ENCODE assay signal across 11 mouse cellular contexts in the genomic region with DNA sequence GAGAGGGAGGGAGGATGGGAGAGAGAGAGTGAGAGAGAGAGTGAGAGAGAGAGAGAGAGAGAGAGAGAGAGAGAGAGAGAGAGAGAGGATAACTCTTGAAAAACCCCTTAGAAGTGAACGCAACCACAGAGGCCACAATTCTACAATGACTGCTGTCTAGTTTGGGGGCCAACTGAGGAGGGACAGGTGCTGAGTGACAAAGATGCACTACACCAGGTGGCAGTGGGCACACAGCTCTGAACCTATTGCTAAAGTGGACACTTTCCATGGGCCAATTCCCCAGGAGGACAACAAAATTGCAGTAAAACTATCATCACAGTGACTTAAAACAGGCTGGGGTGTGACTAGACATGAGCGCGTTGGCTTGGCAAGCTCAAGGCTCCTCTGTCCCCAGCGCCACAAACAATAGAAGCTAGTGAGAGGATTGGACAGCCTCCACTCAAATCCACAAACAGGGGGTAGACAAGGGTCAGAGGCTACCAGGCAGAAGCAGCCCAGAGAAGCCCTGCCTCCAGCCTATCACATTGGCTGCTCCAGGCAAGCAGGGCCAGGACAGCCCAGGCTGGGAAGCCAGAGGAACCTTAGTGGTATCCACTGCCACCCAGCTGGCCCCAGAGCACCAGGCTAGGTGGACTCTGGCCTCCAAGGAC.
DNase-seq lines count a peak whose midpoint lies in the region; ATAC-seq and TF ChIP-seq lines count a peak whose summit lies in the region.
"Had no signal": no experiment of that assay in that cellular context is flagged by ENCODE, and none has a peak within 500 bp of the region (broad histone marks: within the 10 kb centered on the region; RNA-seq: fewer than 3 reads in every experiment).

No protein-coding gene starts in this region.

- H3K9ac ChIP-seq in forebrain, embryonic 12.5 days = no peak overlapping the region
- H3K9ac ChIP-seq in forebrain, postnatal 0 days = no peak overlapping the region
- H3K9ac ChIP-seq in neural tube, embryonic 11.5 days (ENCODE audit: low read length) = no peak overlapping the region
- H3K9ac ChIP-seq in limb, embryonic 14.5 days (ENCODE audit: low read depth, low read length, severe bottlenecking) = no peak overlapping the region
- no peak overlapping the region for H3K9ac ChIP-seq in stomach, embryonic 15.5 days
- no peak overlapping the region for H3K9ac ChIP-seq in heart, embryonic 11.5 days (ENCODE audit: low read depth, low read length)

- no peak overlapping the region for H3K4me2 ChIP-seq in forebrain, embryonic 12.5 days
- no peak overlapping the region for H3K4me2 ChIP-seq in forebrain, postnatal 0 days (ENCODE audit: low read depth)
- H3K4me2 ChIP-seq in neural tube, embryonic 11.5 days (ENCODE audit: low read depth) = no peak overlapping the region
- no peak overlapping the region for H3K4me2 ChIP-seq in limb, embryonic 14.5 days (replicated peaks; ENCODE audit: low read depth, low read length, severe bottlenecking)
- H3K4me2 ChIP-seq in stomach, embryonic 15.5 days = no peak overlapping the region
- H3K4me2 ChIP-seq in heart, embryonic 11.5 days = no peak overlapping the region

- no peak for TF ChIP-seq POLR2A in limb, embryonic 14.5 days (IDR thresholded peaks at IDR 0.05; ENCODE audit: borderline replicate concordance, extremely low read depth, insufficient read depth, insufficient read length)

- no peak for TF ChIP-seq CTCF in forebrain, postnatal 0 days (IDR thresholded peaks at IDR 0.05; ENCODE audit: low read depth)

- H3K27me3 ChIP-seq in forebrain, embryonic 12.5 days = peaks cover 50% of the 10 kb centered on the region
- H3K27me3 ChIP-seq in forebrain, postnatal 0 days (ENCODE audit: insufficient read depth, low read length) = no peaks in the 10 kb centered on the region
- no peaks in the 10 kb centered on the region for H3K27me3 ChIP-seq in neural tube, embryonic 11.5 days (ENCODE audit: control insufficient read depth, insufficient read depth, low read length)
- H3K27me3 ChIP-seq in limb, embryonic 14.5 days (ENCODE audit: control insufficient read depth, insufficient read depth, low read length) = no peaks in the 10 kb centered on the region
- H3K27me3 ChIP-seq in stomach, embryonic 15.5 days (replicated peaks) = no peaks in the 10 kb centered on the region
- no peaks in the 10 kb centered on the region for H3K27me3 ChIP-seq in heart, embryonic 11.5 days (ENCODE audit: control insufficient read depth, insufficient read depth, low read length)

- peak; percentile 10; the same call in 1 of the 2 replicates for ATAC-seq in forebrain, embryonic 12.5 days (ENCODE audit: low FRiP score)
- ATAC-seq in forebrain, postnatal 0 days = no peak; the same call in 1 of the 2 replicates
- no peak; the same call in 1 of the 2 replicates for ATAC-seq in neural tube, embryonic 11.5 days (ENCODE audit: insufficient read depth, low FRiP score, low TSS enrichment)
- ATAC-seq in limb, embryonic 14.5 days (ENCODE audit: low FRiP score, low read depth) = 0 out of 2 replicates have a peak, but pooled peaks have one; percentile 6
- ATAC-seq in stomach, embryonic 15.5 days (ENCODE audit: insufficient read depth, low FRiP score, low read depth) = 0 out of 2 replicates have a peak, but pooled peaks have one; percentile 20
- ATAC-seq in heart, embryonic 11.5 days (replicated peaks; ENCODE audit: insufficient number of reproducible peaks, low FRiP score, low TSS enrichment) = no peak
- ATAC-seq: inflammation-experienced regulatory T-cells, adult 6 months had no signal

- 76% methylated on average over 4 of the region's 4 CpGs for WGBS in forebrain, embryonic 12.5 days
- WGBS in forebrain, postnatal 0 days = 56% methylated on average over 4 of the region's 4 CpGs
- 63% methylated on average over 4 of the region's 4 CpGs for WGBS in neural tube, embryonic 11.5 days
- 78% methylated on average over 4 of the region's 4 CpGs for WGBS in limb, embryonic 14.5 days
- WGBS in stomach, embryonic 15.5 days = 67% methylated on average over 4 of the region's 4 CpGs
- WGBS in heart, embryonic 11.5 days (ENCODE audit: insufficient replicate concordance) = 76% methylated on average over 4 of the region's 4 CpGs

- 0 out of 2 replicates have a peak overlapping the region, but pooled peaks have one; percentile 0 for H3K27ac ChIP-seq in forebrain, embryonic 12.5 days
- H3K27ac ChIP-seq in forebrain, postnatal 0 days (ENCODE audit: low read depth, low read length) = no peak overlapping the region
- peak overlapping the region; percentile 81 for H3K27ac ChIP-seq in neural tube, embryonic 11.5 days (ENCODE audit: low read depth, low read length)
- H3K27ac ChIP-seq in limb, embryonic 14.5 days (replicated peaks; ENCODE audit: low read depth, low read length) = no peak overlapping the region
- no peak overlapping the region for H3K27ac ChIP-seq in stomach, embryonic 15.5 days
- H3K27ac ChIP-seq in heart, embryonic 11.5 days (ENCODE audit: low read depth, low read length) = no peak overlapping the region

- H3K9me3 ChIP-seq in forebrain, embryonic 12.5 days = no peaks in the 10 kb centered on the region
- H3K9me3 ChIP-seq in forebrain, postnatal 0 days (ENCODE audit: low read length) = no peaks in the 10 kb centered on the region
- no peaks in the 10 kb centered on the region for H3K9me3 ChIP-seq in neural tube, embryonic 11.5 days (ENCODE audit: control insufficient read depth, low read length)
- no peaks in the 10 kb centered on the region for H3K9me3 ChIP-seq in limb, embryonic 14.5 days (ENCODE audit: control insufficient read depth, low read length)
- no peaks in the 10 kb centered on the region for H3K9me3 ChIP-seq in stomach, embryonic 15.5 days
- no peaks in the 10 kb centered on the region for H3K9me3 ChIP-seq in heart, embryonic 11.5 days (replicated peaks; ENCODE audit: control insufficient read depth, low read length)
- H3K9me3 ChIP-seq: megakaryocyte, embryonic 14.5 days had no signal

- H3K36me3 ChIP-seq in forebrain, embryonic 12.5 days (replicated peaks) = no peaks in the 10 kb centered on the region
- no peaks in the 10 kb centered on the region for H3K36me3 ChIP-seq in forebrain, postnatal 0 days (ENCODE audit: insufficient read depth)
- no peaks in the 10 kb centered on the region for H3K36me3 ChIP-seq in neural tube, embryonic 11.5 days (ENCODE audit: control insufficient read depth, insufficient read depth, low read length)
- H3K36me3 ChIP-seq in limb, embryonic 14.5 days (ENCODE audit: control insufficient read depth, insufficient read depth, low read length) = no peaks in the 10 kb centered on the region
- H3K36me3 ChIP-seq in stomach, embryonic 15.5 days = no peaks in the 10 kb centered on the region
- no peaks in the 10 kb centered on the region for H3K36me3 ChIP-seq in heart, embryonic 11.5 days (ENCODE audit: control insufficient read depth, insufficient read depth, low read length)

- DNase-seq in forebrain, postnatal 0 days = no peak
- no peak for DNase-seq in neural tube, embryonic 11.5 days (ENCODE audit: low spot score)
- DNase-seq in neural tube, embryonic 10.5 days (ENCODE audit: extremely low spot score, low spot score) = no peak
- DNase-seq in limb, embryonic 14.5 days (ENCODE audit: low spot score) = no peak
- DNase-seq in heart, adult 18-20 months = no peak
- DNase-seq: thymus, postnatal 14 days had no signal

- H3K4me3 ChIP-seq in forebrain, embryonic 12.5 days (replicated peaks) = no peak overlapping the region
- H3K4me3 ChIP-seq in forebrain, postnatal 0 days (ENCODE audit: low read depth, low read length) = no peak overlapping the region
- H3K4me3 ChIP-seq in neural tube, embryonic 11.5 days (ENCODE audit: low read depth, low read length) = no peak overlapping the region
- no peak overlapping the region for H3K4me3 ChIP-seq in limb, embryonic 14.5 days (replicated peaks; ENCODE audit: low read length)
- no peak overlapping the region for H3K4me3 ChIP-seq in stomach, embryonic 15.5 days (replicated peaks)
- no peak overlapping the region for H3K4me3 ChIP-seq in heart, embryonic 11.5 days (ENCODE audit: low read depth, low read length)
- H3K4me3 ChIP-seq: megakaryocyte, embryonic 14.5 days had no signal

- H3K4me1 ChIP-seq in forebrain, embryonic 12.5 days = peaks cover 66% of the 10 kb centered on the region
- H3K4me1 ChIP-seq in forebrain, postnatal 0 days (ENCODE audit: insufficient read depth) = peaks cover 11% of the 10 kb centered on the region
- peaks cover 13% of the 10 kb centered on the region for H3K4me1 ChIP-seq in neural tube, embryonic 11.5 days (ENCODE audit: control insufficient read depth, insufficient read depth, low read length)
- peaks cover 7% of the 10 kb centered on the region; the same call in 1 of the 2 replicates for H3K4me1 ChIP-seq in limb, embryonic 14.5 days (ENCODE audit: control insufficient read depth, insufficient read depth, low read length)
- no peaks in the 10 kb centered on the region for H3K4me1 ChIP-seq in stomach, embryonic 15.5 days
- H3K4me1 ChIP-seq in heart, embryonic 11.5 days (ENCODE audit: control insufficient read depth, insufficient read depth, low read length) = peaks cover 18% of the 10 kb centered on the region
- H3K4me1 ChIP-seq: megakaryocyte, embryonic 14.5 days had no signal

Comparison
In these comparisons a context has a peak if more than half of its experiments do, and no peak if none do; other contexts are left out.
1. ATAC-seq: peak in forebrain, embryonic 12.5 days (single experiment), limb, embryonic 14.5 days (single experiment) and stomach, embryonic 15.5 days (single experiment); none in forebrain, postnatal 0 days (single experiment), neural tube, embryonic 11.5 days (single experiment) and heart, embryonic 11.5 days (single experiment).
2. H3K27ac ChIP-seq: peak in forebrain, embryonic 12.5 days (single experiment) and neural tube, embryonic 11.5 days (single experiment); none in forebrain, postnatal 0 days (single experiment), limb, embryonic 14.5 days (single experiment), stomach, embryonic 15.5 days (single experiment) and heart, embryonic 11.5 days (single experiment).